Mouse (Mus musculus) E14TG2a.4 (cell line): ENCODE data around the gene Mcm2.

Source experiments
- CTCF ChIP-seq: conservative IDR thresholded peaks from 2 replicates; pipeline ENCODE4 v1.5.1; 2014; ENCODE audit warnings: low read length
- POU5F1 ChIP-seq: IDR thresholded peaks from 2 replicates; pipeline ENCODE4 v1.6.1; 2014; ENCODE audit warnings: low read length, borderline replicate concordance

- TF ChIP-seq CTCF (no peak), POU5F1 (no peak)
Observed at GRCm38 (mm10) chr6:88886417-88886967, 12.1 kb downstream of the Mcm2 start.
